Mouse (Mus musculus) spleen, adult 2 months (tissue): ENCODE data around the gene Gas2. TPM values are rescaled to one million over a fixed set of nuclear protein-coding genes. Genes with fewer than 3 reads are reported as not detected.

Experiments
- DNase-seq, 2 experiments: peaks; one replicate each; pipeline versions ENCODE4 v3.0.0 to v3.0.0-alpha.2; 2012 to 2021; ENCODE audit warnings: low spot score in 2 of 2, low read depth in 1 of 2
- H3K27ac ChIP-seq: fragments of 200-500 bp; 2 replicates; pipeline ENCODE4 v1.5.1; 2012; ENCODE audit warnings: low read length, inconsistent platforms; ENCODE audit not compliant: insufficient read depth
- H3K27me3 ChIP-seq: fragments of 200-500 bp; 2 replicates; pipeline ENCODE4 v1.6.1; 2012; ENCODE audit warnings: mild to moderate bottlenecking, moderate library complexity, low read length, inconsistent platforms; ENCODE audit not compliant: control insufficient read depth, insufficient read depth
- H3K36me3 ChIP-seq: fragments of 200-500 bp; 2 replicates; pipeline ENCODE4 v1.6.1; 2012; ENCODE audit warnings: mild to moderate bottlenecking, low read length, inconsistent platforms; ENCODE audit not compliant: control insufficient read depth, insufficient read depth
- H3K4me1 ChIP-seq: fragments of 200-500 bp; 2 replicates; pipeline ENCODE4 v1.6.1; 2011; ENCODE audit warnings: inconsistent platforms; ENCODE audit not compliant: control insufficient read depth, insufficient read depth, insufficient read length
- H3K4me3 ChIP-seq: fragments of 200-500 bp; 2 replicates; pipeline ENCODE4 v1.5.1; 2011; ENCODE audit warnings: mild to moderate bottlenecking, inconsistent platforms; ENCODE audit not compliant: insufficient read depth, insufficient read length; ENCODE audit errors: extremely low read depth
- CTCF ChIP-seq: fragments of 200-500 bp; IDR thresholded peaks from 2 replicates; pipeline ENCODE4 v1.5.1; 2011; ENCODE audit warnings: mild to moderate bottlenecking, inconsistent platforms; ENCODE audit not compliant: insufficient read depth, insufficient read length, insufficient replicate concordance; ENCODE audit errors: extremely low read depth
- POLR2A ChIP-seq: fragments of 200-500 bp; IDR thresholded peaks from 2 replicates; pipeline ENCODE4 v1.6.1; 2011; ENCODE audit warnings: low read depth, low read length, inconsistent platforms
- WGBS: fragments of 180-500 bp; shearing (Covaris S2); methylation state at CpG from one replicate; pipeline ENCODE4 v1.1.7; 2018; 5-methylcytosine and 5-hydroxymethylcytosine counted together
- polyA plus RNA-seq: library from polyadenylated mRNA; depleted of rRNA; stranded (reverse); fragments of >200 nt; gene quantifications from 2 replicates; pipeline ENCODE4 v1.2.3, GENCODE M21; 2012; rRNA removed

Gene Gas2
- polyA plus RNA-seq, 1 experiment: 0.69 TPM

DNA sequence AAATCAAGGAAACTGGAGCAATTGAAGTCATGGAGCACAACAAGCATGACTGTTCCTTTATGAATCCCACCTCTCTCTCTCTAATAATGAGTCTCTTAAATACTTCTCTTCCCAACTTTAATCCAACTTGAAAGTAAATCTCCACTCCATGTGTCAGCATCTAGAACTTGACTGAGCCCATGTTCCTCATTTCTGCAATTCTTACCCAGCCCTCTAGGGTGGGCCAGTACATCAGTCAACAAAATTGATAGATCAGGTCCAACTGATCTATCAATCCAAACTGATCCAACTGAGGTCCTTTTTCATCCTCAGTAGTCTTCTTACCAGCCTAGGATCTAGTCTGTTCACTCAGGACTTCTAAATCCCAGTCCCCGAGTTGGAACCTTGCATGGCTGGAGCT, 153.4 kb downstream of the Gas2 start:
- no peak for DNase-seq
- H3K4me3 ChIP-seq: no peak overlapping the region
- TF ChIP-seq CTCF: no peak
- no peak for TF ChIP-seq POLR2A
- 91% methylated on average over 1 of the region's 1 CpGs for WGBS
- no peaks in the 10 kb centered on the region for H3K4me1 ChIP-seq
- no peak overlapping the region for H3K27ac ChIP-seq
- H3K36me3 ChIP-seq: no peaks in the 10 kb centered on the region
- no peaks in the 10 kb centered on the region for H3K27me3 ChIP-seq

DNA sequence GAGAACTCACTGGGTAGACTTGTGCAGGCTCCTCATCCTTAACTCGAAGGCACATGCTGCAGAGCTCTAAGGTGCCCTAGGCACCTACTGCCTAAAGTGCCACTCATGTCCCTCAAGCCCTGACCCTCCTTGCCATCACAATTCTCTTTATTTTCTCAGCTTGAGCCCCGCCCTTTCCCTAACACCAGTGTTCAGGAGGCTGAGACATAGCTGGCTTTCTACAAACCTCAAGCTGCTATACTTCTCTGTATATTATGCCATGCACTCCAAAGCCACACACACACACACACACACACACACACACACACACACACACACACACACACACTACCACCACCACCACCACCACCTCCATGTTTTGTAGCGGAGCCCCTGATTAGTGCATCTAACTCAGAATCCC, 153.8 kb downstream of the Gas2 start, which contains the start of gene 1700015G11Rik:
1700015G11Rik (minus strand) TSS at position 101 of the 400 bp plus-strand sequence.
- TF ChIP-seq CTCF (no peak), POLR2A (no peak)
- Histone ChIP-seq H3K36me3 (no peaks in the 10 kb centered on the region), H3K4me1 (no peaks in the 10 kb centered on the region), H3K27me3 (no peaks in the 10 kb centered on the region), H3K27ac (no peak within 1 kb of the TSS), H3K4me3 (no peak within 1 kb of the TSS)
- WGBS: 77% methylated on average over 3 of the region's 3 CpGs
- DNase-seq: no peak

GRCm38 (mm10) chr7:52022039-52022438, 160.2 kb downstream of the Gas2 start:
- no peak overlapping the region for H3K4me3 ChIP-seq
- H3K4me1 ChIP-seq: no peaks in the 10 kb centered on the region
- H3K27ac ChIP-seq: no peak overlapping the region
- WGBS: 70% methylated on average over 4 of the region's 4 CpGs
- no peak for DNase-seq
- no peaks in the 10 kb centered on the region for H3K27me3 ChIP-seq
- no peaks in the 10 kb centered on the region for H3K36me3 ChIP-seq
- TF ChIP-seq CTCF (no peak), POLR2A (no peak)

DNA sequence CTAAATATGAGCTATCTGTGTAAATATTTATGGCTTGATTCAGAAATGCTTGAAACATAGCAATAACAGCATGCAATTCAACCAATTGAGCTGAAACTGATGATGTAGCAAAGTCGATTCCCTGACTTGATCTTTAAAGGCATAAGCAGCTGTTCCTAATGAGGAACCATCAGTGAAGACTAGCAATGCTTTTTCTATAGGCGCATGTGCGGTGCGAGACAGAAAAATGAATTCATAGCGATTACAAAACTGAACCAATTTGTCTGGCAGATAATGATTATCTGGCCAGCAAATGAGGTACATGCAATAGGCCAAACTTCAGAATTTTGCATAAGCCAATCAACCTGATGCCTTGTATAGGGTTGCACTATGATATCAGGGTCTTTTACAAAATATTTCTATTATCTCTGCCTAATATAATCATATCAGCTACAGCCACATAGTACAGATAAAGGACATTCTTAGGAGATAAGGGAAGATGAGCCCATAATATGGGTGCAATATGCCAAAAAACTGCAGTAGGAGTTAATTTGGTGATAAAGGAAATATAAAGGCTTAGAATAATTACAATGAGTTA, 162.3 kb downstream of the Gas2 start:
- H3K4me1 ChIP-seq: no peaks in the 10 kb centered on the region
- H3K27ac ChIP-seq: no peak overlapping the region
- H3K4me3 ChIP-seq: no peak overlapping the region
- TF ChIP-seq POLR2A: no peak
- no peak for TF ChIP-seq CTCF
- H3K36me3 ChIP-seq: no peaks in the 10 kb centered on the region
- no peaks in the 10 kb centered on the region for H3K27me3 ChIP-seq
- WGBS: 93% methylated on average over 5 of the region's 5 CpGs
- DNase-seq: no peak

GRCm38 (mm10) chr7:52037600-52038582, 176.1 kb downstream of the Gas2 start:
- no peak for DNase-seq
- Histone ChIP-seq H3K4me3 (no peak overlapping the region), H3K27ac (no peak overlapping the region), H3K4me1 (no peaks in the 10 kb centered on the region), H3K36me3 (no peaks in the 10 kb centered on the region), H3K27me3 (no peaks in the 10 kb centered on the region)
- WGBS: 51% methylated on average over 8 of the region's 8 CpGs
- TF ChIP-seq CTCF: no peak
- TF ChIP-seq POLR2A: no peak

Other genes starting within 250 kb of the Gas2 start
- not detected in 2 replicates for gene Slc17a6, start 240.0 kb upstream of the Gas2 start, polyA plus RNA-seq
- gene Fancf, start 252 bp downstream of the Gas2 start, polyA plus RNA-seq: 6.3 and 14.3 TPM in 2 replicates
- gene Svip, start 144.0 kb downstream of the Gas2 start, polyA plus RNA-seq: 0.68 and 1.0 TPM in 2 replicates
- gene 1700015G11Rik, start 153.7 kb downstream of the Gas2 start, polyA plus RNA-seq: not detected in 2 replicates